Mouse (Mus musculus): ENCODE results near the gene Fthl17c.
"Not testable (repeated sequence)": the region's sequence is repeated elsewhere in the genome, so short reads cannot be mapped to it uniquely, and the experiment has no call there.

Fthl17c gene

DNA sequence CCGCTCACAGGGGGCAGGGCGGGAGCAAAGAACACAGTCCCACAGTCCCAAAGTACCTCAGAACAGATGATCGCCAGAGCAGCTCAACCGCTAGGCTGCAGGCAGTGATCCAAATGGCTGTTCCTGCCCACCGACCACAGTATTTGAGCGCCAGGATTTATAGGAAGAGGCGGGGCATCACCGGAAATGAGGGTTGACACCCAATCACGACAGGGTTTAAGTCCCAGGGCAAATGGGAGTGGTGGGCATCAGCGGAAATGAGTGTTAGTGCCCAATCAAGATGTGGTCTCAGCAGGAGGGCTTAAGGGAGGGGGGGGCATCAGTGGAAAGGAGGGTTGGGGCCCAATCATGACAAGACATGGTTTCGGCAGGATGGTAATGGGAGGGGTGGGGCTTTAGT lies at the start of gene Fthl17c:
TSS of gene Fthl17c (minus strand) at position 101 of the 400 bp plus-strand sequence.
- in situ Hi-C loops (cut with MboI, MseI), result loop anchor here (10.0 kb wide), 1 partner anchor 48 kb away; no protein-coding TSS in a partner anchor

DNA sequence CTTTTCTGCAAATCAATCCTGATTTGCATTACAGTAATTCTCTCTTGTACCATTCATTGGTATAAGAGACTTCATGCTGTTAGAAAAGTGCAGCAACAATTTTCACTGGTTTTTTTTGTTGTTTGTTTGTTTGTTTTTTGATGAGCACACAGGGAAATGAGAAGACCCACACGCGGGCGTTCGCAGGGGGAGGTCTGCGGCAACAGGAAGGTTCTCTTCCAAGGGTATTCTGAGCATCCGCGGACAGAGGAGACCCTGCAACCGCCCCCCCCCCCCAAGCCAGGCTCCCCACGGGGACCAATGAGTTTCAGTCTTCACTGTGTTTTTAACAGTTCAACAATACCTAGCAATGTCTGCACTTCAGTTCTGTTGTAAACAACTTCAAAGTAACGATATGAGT lies 43.1 kb upstream of the Fthl17c start:
- in situ Hi-C loops (cut with MboI, MseI), result no loop called here

DNA sequence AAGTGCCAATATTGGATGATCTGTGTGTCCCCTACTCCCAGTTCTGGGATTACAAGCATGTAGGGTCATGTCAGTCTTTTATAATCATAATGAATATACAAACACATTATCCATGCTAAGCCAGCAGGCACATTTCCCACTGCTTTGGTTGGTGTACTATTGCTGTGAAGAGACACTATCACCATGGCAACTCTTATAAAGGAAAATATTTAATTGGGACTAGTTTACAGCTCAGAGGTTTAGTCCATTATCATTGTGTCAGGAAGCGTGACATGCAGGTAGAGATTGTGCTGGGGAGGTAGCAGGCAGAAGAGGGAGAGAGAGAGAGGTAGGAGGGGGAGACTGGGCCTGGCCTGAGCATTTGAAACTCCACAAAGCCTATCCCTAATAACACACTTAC lies 39.7 kb upstream of the Fthl17c start:
- in situ Hi-C loops (cut with MboI, MseI), result no loop called here

DNA sequence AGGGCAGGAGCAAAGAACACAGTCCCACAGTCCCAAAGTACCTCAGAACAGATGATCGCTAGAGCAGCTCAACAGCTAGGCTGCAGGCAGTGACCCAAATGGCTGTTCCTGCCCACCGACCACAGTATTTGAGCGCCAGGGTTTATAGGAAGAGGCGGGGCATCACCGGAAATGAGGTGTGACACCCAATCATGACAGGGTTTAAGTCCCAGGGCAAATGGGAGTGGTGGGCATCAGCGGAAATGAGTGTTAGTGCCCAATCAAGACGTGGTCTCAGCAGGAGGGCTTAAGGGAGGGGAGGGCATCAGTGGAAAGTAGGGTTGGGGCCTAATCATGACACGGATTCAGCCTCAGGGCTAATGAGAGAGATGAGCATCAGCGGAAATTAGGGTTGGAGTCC lies 10.3 kb upstream of the Fthl17c start, which contains the start of gene Fthl17d:
TSS of gene Fthl17d (minus strand) at position 101 of the 400 bp plus-strand sequence.
- in situ Hi-C loops (cut with MboI, MseI), result not testable (repeated sequence)

DNA sequence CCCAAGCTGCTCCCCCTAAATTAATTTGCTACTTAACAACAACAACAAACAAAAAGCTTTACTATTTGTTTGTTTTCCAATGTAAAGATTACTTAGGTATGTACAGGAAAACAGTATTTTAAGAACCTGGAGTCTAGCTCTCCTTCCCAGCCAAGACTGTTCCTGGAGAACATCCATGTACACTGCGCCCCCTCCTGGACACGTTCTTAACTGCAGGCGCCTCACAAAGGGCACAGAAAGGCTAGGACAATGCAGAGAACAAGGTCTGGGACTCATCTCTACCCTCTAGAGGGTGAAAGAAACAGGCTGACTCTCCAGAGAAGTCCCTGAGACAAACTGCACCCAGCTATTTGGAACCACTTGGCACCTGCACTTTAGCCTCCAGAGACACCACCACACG lies 11.7 kb downstream of the Fthl17c start:
- in situ Hi-C loops (cut with MboI, MseI), result not testable (repeated sequence)

DNA sequence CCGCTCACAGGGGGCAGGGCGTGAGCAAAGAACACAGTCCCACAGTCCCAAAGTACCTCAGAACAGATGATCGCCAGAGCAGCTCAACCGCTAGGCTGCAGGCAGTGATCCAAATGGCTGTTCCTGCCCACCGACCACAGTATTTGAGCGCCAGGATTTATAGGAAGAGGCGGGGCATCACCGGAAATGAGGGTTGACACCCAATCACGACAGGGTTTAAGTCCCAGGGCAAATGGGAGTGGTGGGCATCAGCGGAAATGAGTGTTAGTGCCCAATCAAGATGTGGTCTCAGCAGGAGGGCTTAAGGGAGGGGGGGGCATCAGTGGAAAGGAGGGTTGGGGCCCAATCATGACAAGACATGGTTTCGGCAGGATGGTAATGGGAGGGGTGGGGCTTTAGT lies 13.5 kb downstream of the Fthl17c start, which contains the start of gene Fthl17b:
TSS of gene Fthl17b (minus strand) at position 101 of the 400 bp plus-strand sequence.
- in situ Hi-C loops (cut with MboI, MseI), result not testable (repeated sequence)

DNA sequence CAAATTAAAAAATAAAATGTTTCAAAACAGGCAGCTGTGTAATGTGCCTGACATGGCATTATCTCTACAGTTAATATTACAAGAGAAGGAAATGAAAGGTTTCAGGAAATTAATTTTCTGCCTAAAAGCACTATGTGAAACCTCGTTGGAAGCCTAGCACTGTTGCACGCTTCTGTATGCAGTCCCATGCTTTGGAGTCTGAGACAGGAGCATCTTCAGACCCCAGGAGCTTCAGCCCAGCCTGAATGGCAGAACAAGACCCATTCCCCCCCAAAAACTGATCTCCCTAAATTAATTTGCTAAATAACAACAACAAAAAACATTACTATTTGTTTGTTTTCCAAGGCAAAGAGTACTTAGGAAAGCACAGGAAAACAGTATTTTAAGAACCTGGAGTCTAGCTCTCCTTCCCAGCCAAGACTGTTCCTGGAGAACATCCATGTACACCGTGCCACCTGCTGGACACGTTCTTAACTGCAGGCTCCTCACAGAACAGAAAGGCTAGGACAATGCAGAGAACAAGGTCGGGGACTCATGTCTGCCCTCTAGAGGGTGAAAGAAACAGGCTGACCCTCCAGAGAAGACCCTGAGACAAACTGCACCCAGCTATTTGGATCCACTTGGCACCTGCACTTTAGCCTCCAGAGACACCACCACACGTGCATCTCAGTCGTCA lies 28.1 kb downstream of the Fthl17c start:
- in situ Hi-C loops (cut with MboI, MseI), result not testable (repeated sequence)

DNA sequence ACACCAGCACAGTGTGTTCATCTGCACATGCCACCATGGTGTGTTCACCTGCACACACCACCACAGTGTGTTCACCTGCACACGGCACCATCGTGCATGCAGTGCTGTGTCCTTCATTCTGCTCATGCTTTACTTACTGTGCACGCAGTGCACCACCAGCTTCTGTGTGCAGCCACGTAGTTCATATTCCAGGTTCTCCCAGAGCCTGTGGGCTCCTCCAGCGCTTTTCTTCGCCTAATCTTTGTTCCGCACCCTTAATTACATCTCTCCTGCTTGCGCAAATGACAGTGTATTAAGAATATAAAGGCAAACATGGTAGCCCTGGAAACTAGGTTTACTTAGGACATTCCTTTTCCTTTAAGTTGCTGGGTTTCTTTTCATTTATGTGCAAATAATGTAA lies 32.3 kb downstream of the Fthl17c start:
- in situ Hi-C loops (cut with MboI, MseI), result no loop called here

DNA sequence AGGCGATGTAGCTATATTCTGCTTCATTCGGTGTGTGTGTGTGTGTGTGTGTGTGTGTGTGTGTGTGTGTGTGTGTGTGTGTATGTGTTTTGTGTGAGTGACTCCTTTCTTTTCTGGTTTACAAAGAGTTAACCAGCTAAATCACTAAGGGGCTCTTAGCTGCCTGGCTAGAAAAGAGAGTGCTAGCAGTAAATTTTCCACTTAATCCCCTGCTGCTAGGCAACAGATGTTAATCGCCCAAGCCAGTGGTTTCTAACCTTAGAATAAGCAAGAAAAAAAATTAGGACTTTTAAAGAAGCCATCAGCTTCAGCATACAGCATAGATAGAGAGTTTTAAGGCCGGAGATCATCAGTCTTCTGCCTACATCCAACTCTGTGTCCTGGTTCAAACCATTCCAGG lies 49.1 kb downstream of the Fthl17c start:
- in situ Hi-C loops (cut with MboI, MseI), result no loop called here
